Comparison of ENCODE assay signal across 7 mouse cellular contexts in genomic region chr15:102100161-102100981, GRCm38 (mm10). TPM values are rescaled to one million over a fixed set of nuclear protein-coding genes. Genes with fewer than 3 reads are reported as not detected.
DNase-seq lines count a peak whose midpoint lies in the region; ATAC-seq lines count a peak whose summit lies in the region.

Gene Tns2, plus strand, starts transcription at chr15:102100413.

- peaks cover 27% of the 10 kb centered on the region for H3K36me3 ChIP-seq in intestine, embryonic 14.5 days (ENCODE audit: control insufficient read depth, insufficient read depth, low read length)
- H3K36me3 ChIP-seq in midbrain, embryonic 10.5 days = peaks cover 31% of the 10 kb centered on the region

- H3K9ac ChIP-seq in intestine, embryonic 14.5 days (ENCODE audit: low read length) = peak within 1 kb of the TSS; percentile 62

- no peaks in the 10 kb centered on the region for H3K27me3 ChIP-seq in intestine, embryonic 14.5 days (replicated peaks; ENCODE audit: control insufficient read depth, insufficient read depth, low read length)
- H3K27me3 ChIP-seq in midbrain, embryonic 10.5 days (ENCODE audit: low read depth, poor library complexity, severe bottlenecking) = peaks cover 79% of the 10 kb centered on the region

- H3K4me3 ChIP-seq in intestine, embryonic 14.5 days (ENCODE audit: low read depth, low read length) = peak within 1 kb of the TSS; percentile 54
- H3K4me3 ChIP-seq in midbrain, embryonic 10.5 days = peak within 1 kb of the TSS; percentile 63

- peak within 1 kb of the TSS; percentile 80 for H3K4me2 ChIP-seq in intestine, embryonic 14.5 days (ENCODE audit: low read length)

- H3K9me3 ChIP-seq in intestine, embryonic 14.5 days (ENCODE audit: control insufficient read depth, low read length) = no peaks in the 10 kb centered on the region
- H3K9me3 ChIP-seq in midbrain, embryonic 10.5 days (replicated peaks) = no peaks in the 10 kb centered on the region

- DNase-seq in adrenal gland, adult (ENCODE audit: inconsistent age in 2 of 2, low spot score in 1 of 2) = peak; percentile 92 to 96
- DNase-seq in gastrocnemius, postnatal 25 days = peak; percentile 88
- DNase-seq in intestine, embryonic 14.5 days (ENCODE audit: low spot score) = peak; percentile 89
- peak; percentile 71 for DNase-seq in left cerebral cortex, postnatal 4 days
- peak; percentile 76 for DNase-seq in midbrain, embryonic 10.5 days (ENCODE audit: low spot score)
- peak; percentile 67 for DNase-seq in right cerebral cortex, postnatal 4 days

- intact Hi-C loops in left cerebral cortex, postnatal 4 days (cut with DNase I) = no loop called here

- ATAC-seq in common myeloid progenitor, adult 5-6 weeks (replicated peaks; ENCODE audit: low read depth, poor library complexity, severe bottlenecking) = peak; percentile 60
- peak; percentile 64 for ATAC-seq in intestine, embryonic 14.5 days (replicated peaks; ENCODE audit: low FRiP score, low TSS enrichment, low read depth)

- peak within 1 kb of the TSS; percentile 85 for H3K27ac ChIP-seq in intestine, embryonic 14.5 days (ENCODE audit: low read depth)
- peak within 1 kb of the TSS; percentile 83 for H3K27ac ChIP-seq in midbrain, embryonic 10.5 days (replicated peaks)

- H3K4me1 ChIP-seq in intestine, embryonic 14.5 days (replicated peaks; ENCODE audit: control insufficient read depth, insufficient read depth, low read length) = peaks cover 58% of the 10 kb centered on the region
- H3K4me1 ChIP-seq in midbrain, embryonic 10.5 days = peaks cover 71% of the 10 kb centered on the region

- 1% methylated on average over 59 of the region's 82 CpGs for WGBS in intestine, embryonic 14.5 days
- WGBS in midbrain, embryonic 10.5 days = 1% methylated on average over 72 of the region's 82 CpGs

RNA-seq across cellular contexts. Expression of gene Tns2, which starts in this region (rescaled TPM):
- not detected in 2 replicates for total RNA-seq in common myeloid progenitor, adult 5-6 weeks (2017)
- total RNA-seq in gastrocnemius, postnatal 25 days (2021) = 10 to 100 TPM; 22.3 to 32.0 TPM
- 41.5 and 48.8 TPM in 2 replicates for polyA plus RNA-seq in intestine, embryonic 14.5 days (2014; fragmentation: Nextera tagmentation; extraction: Ambion mirVana)
- total RNA-seq in left cerebral cortex, postnatal 4 days (2021) = 10 to 100 TPM in 1 of 2 experiments, 1 to 10 TPM in 1; 8.5 to 11.4 TPM
- 8.9 and 9.4 TPM in 2 replicates for polyA plus RNA-seq in midbrain, embryonic 10.5 days (2016; fragmentation: Nextera tagmentation; extraction: Ambion mirVana)

Comparison
In these comparisons a context has a peak if more than half of its experiments do, and no peak if none do; other contexts are left out.
1. Peak in every context shown above with its lines: DNase-seq, ATAC-seq, H3K4me3 ChIP-seq and H3K27ac ChIP-seq.
2. Peak in ATAC-seq in common myeloid progenitor, adult 5-6 weeks; RNA of the gene not detected or under 1 TPM.